Mouse (Mus musculus): Measurements from ENCODE around the gene Crb3.

DNA sequence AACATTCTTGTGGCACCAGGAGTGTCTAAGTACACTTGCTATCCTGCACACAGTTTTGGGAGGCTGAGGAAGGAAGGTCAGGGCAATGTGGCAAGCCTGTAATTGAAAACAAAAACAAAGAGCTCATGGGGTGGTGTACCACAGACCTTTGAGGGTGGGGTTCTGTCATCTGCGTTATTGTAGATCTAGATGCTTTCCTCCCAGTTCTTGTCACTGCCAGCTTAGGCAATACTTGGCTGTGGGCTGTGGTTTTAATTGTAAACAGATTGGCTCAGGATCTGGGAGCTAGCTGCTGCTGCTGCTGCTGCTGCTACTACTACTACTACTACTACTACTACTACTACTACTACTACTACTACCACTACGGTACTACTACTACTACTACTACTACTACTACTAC lies 43.4 kb downstream of the Crb3 start:
- TF ChIP-seq MAX (IDR thresholded peaks at IDR 0.05; ENCODE audit: low read depth) (no peak), USF1 (IDR thresholded peaks at IDR 0.05; ENCODE audit: low read depth) (no peak), POLR2A (IDR thresholded peaks at IDR 0.05; ENCODE audit: insufficient read length, low read depth) (no peak), MYOD1 (IDR thresholded peaks at IDR 0.05; ENCODE audit: control insufficient read depth in 1 of 3, insufficient read length in 2 of 3, low read depth in 2 of 3) (no peak)

All from myocyte (in vitro differentiated cells).